Mouse (Mus musculus): ENCODE data around the gene Pfkfb4. TPM values are rescaled to one million over a fixed set of nuclear protein-coding genes. Genes with fewer than 3 reads are reported as not detected.

The Pfkfb4 gene
- total and polyA plus RNA-seq, 2 experiments = 1.0 to 1.4 TPM

DNA sequence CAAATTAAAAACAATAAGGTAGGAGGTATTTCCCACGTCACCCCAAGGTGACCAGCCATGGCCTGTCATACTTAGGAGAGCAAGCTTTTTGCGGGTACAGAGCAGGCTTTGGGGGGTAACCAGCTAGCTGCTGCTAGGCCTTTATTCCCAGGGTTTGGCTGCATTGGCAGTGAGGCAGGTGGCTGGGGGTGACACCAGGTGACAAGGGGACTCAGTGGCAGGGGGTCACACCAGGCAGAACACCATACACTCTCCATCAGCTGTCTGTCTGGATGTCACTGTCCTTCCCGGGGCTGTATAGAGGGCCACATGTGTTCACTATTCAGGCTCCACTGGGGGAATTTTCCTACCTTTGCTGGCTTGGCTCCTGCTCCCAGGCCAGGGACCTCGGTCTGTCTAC is 65.3 kb downstream of the Pfkfb4 start:
- TF ChIP-seq POLR2A (IDR thresholded peaks at IDR 0.05; ENCODE audit: extremely low read depth, insufficient read depth, low read length) = no peak
- Histone ChIP-seq H3K79me2 (ENCODE audit: control insufficient read depth, insufficient read depth, low read length) (peaks cover 11% of the 10 kb centered on the region; the same call in 1 of the 2 replicates), H3K4me3 (ENCODE audit: insufficient read depth, low read depth, low read length) (no peak overlapping the region), H3K4me1 (ENCODE audit: control insufficient read depth, insufficient read depth, low read length) (peaks cover 12% of the 10 kb centered on the region), H3K27me3 (ENCODE audit: control insufficient read depth, insufficient read depth, low read length) (no peaks in the 10 kb centered on the region), H3K27ac (replicated peaks; ENCODE audit: insufficient read depth, low read depth, low read length) (no peak overlapping the region), H3K36me3 (ENCODE audit: control insufficient read depth, insufficient read depth, low read length) (no peaks in the 10 kb centered on the region), H3K9ac (ENCODE audit: low read depth, low read length) (no peak overlapping the region)
- no peak for DNase-seq (ENCODE audit: extremely low read depth, low read depth, low spot score)
- WGBS = 89% methylated on average over 4 of the region's 4 CpGs

DNA sequence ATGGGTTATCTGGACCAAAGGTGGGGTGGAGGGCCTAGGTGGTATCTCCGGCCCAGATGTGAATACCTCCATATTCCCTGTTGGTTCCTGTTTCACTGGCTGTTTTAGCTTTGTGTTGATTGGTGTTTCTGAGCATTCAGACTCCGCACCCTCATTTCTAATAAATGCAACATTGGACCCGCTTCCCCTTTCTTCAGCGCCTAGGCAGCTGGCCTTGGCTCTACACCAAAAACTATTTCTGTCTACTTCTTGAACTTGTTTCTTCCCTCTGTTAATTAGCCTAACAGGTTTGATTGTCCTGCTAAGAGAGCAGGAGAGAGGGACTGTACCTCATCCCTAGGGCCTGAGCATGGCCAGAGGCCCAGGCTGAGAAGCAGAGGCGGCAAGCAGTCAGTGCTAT is 66.0 kb downstream of the Pfkfb4 start:
- 86% methylated on average over 5 of the region's 5 CpGs for WGBS
- no peaks in the 10 kb centered on the region for H3K36me3 ChIP-seq (ENCODE audit: control insufficient read depth, insufficient read depth, low read length)
- H3K9ac ChIP-seq (ENCODE audit: low read depth, low read length) = no peak overlapping the region

DNA sequence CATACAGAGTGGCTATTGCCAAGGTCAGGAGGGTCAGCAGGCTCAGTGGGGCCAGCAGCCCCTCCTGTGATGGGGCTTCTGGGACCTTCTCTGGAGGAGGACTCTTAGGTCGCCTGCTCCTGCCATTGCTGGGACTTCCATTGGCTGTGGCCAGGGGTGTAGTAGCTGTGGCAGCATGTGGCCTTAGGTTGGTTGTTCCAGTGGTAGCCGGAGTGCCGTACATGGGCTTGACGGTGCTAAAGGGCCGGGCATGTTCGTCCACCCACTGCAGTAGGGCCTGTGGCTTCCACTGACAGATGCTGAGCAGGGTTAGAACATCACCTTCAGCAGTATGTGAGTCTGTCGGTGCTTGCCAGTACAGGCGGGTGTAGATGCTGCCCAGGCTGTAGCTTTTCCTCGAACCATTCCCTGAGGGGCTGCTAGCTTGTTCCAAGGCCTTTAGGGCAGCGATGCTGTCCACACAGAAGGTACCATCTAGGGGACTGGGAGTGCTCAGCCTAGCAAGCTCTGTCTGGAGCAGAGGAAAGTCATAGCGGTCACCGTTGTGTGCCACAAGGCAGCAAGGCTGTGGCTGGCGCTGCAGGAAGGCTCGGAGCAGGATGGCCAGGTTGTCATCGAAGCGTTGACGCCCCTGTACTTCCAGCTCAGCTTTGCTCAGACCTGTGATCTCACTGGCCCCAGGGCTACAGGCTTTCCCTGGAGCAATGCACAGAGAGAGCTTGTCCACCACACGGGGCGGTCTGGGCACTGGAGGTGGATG is 66.6 kb downstream of the Pfkfb4 start:
- TF ChIP-seq CTCF (IDR thresholded peaks at IDR 0.05; ENCODE audit: low read depth, low read length) (no peak), POLR2A (IDR thresholded peaks at IDR 0.05; ENCODE audit: extremely low read depth, insufficient read depth, low read length) (no peak)
- Histone ChIP-seq H3K4me3 (ENCODE audit: insufficient read depth, low read depth, low read length) (peak overlapping the region; percentile 31), H3K79me2 (ENCODE audit: control insufficient read depth, insufficient read depth, low read length) (peaks cover 11% of the 10 kb centered on the region; the same call in 1 of the 2 replicates), H3K27ac (replicated peaks; ENCODE audit: insufficient read depth, low read depth, low read length) (peak overlapping the region; percentile 41), H3K27me3 (ENCODE audit: control insufficient read depth, insufficient read depth, low read length) (no peaks in the 10 kb centered on the region), H3K4me1 (ENCODE audit: control insufficient read depth, insufficient read depth, low read length) (peaks cover 12% of the 10 kb centered on the region), H3K36me3 (ENCODE audit: control insufficient read depth, insufficient read depth, low read length) (no peaks in the 10 kb centered on the region), H3K9ac (ENCODE audit: low read depth, low read length) (peak overlapping the region; percentile 68)
- no peak for DNase-seq (ENCODE audit: extremely low read depth, low read depth, low spot score)
- WGBS = 86% methylated on average over 19 of the region's 19 CpGs

More for the DNA sequence above, 66.0 kb downstream of the Pfkfb4 start:
- peak; percentile 22 for DNase-seq (ENCODE audit: extremely low read depth, low read depth, low spot score)
- Histone ChIP-seq H3K4me3 (ENCODE audit: insufficient read depth, low read depth, low read length) (no peak overlapping the region), H3K27me3 (ENCODE audit: control insufficient read depth, insufficient read depth, low read length) (no peaks in the 10 kb centered on the region), H3K4me1 (ENCODE audit: control insufficient read depth, insufficient read depth, low read length) (peaks cover 12% of the 10 kb centered on the region), H3K79me2 (ENCODE audit: control insufficient read depth, insufficient read depth, low read length) (peaks cover 11% of the 10 kb centered on the region; the same call in 1 of the 2 replicates), H3K27ac (replicated peaks; ENCODE audit: insufficient read depth, low read depth, low read length) (peak overlapping the region; percentile 26)
- TF ChIP-seq POLR2A (IDR thresholded peaks at IDR 0.05; ENCODE audit: extremely low read depth, insufficient read depth, low read length) (no peak), CTCF (IDR thresholded peaks at IDR 0.05; ENCODE audit: low read depth, low read length) (no peak)

DNA sequence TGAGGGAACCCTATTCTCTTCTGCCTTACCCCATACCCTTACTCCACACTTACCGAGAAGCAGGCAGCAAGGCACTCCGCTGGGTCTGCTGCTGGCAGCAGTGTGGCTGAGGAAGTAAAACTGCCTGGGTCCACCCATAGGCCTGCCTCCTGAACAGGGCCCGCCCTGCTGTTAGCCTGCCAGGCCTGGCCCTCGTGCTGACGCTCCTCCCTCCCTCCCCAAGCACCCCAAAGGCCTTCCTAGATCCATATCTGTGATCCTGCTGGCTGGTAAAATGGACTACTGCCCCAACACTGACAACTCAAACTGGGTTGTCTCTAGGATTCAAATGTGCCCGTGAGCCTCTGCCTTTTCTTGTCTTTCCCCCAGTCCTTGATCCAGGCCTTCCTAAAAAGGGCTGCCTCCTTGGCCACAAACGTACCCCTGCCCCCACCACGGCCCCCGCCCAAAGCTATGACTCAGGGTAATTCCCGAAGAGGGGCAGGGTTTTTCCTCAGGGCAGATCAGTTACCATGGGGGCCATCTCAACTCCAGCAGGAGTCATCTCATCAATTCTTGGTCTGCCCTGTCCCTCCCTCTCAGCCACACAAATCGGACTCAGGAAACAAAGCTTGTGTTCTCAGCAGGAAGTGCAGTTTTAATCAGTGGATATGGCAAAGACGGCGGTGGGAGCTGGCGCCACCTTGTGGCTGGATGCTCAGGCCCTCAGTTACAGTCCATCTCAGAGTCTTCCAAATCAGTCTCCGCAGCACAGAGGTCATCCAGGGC is 67.7 kb downstream of the Pfkfb4 start, which contains the start of gene Trex1:
Gene Trex1, minus strand, starts transcription at position 599 of the 768 bp plus-strand sequence.
- Histone ChIP-seq H3K4me1 (ENCODE audit: control insufficient read depth, insufficient read depth, low read length) (peaks cover 12% of the 10 kb centered on the region), H3K36me3 (ENCODE audit: control insufficient read depth, insufficient read depth, low read length) (no peaks in the 10 kb centered on the region), H3K9ac (ENCODE audit: low read depth, low read length) (peak within 1 kb of the TSS; percentile 68), H3K4me3 (ENCODE audit: insufficient read depth, low read depth, low read length) (peak within 1 kb of the TSS; percentile 50), H3K27me3 (ENCODE audit: control insufficient read depth, insufficient read depth, low read length) (no peaks in the 10 kb centered on the region), H3K79me2 (ENCODE audit: control insufficient read depth, insufficient read depth, low read length) (peaks cover 11% of the 10 kb centered on the region; the same call in 1 of the 2 replicates), H3K27ac (replicated peaks; ENCODE audit: insufficient read depth, low read depth, low read length) (peak within 1 kb of the TSS; percentile 82)
- TF ChIP-seq POLR2A (IDR thresholded peaks at IDR 0.05; ENCODE audit: extremely low read depth, insufficient read depth, low read length) (peak; percentile 90), CTCF (IDR thresholded peaks at IDR 0.05; ENCODE audit: low read depth, low read length) (peak; percentile 98)
- DNase-seq (ENCODE audit: extremely low read depth, low read depth, low spot score) = peak; percentile 90
- 2% methylated on average over 15 of the region's 15 CpGs for WGBS

DNA sequence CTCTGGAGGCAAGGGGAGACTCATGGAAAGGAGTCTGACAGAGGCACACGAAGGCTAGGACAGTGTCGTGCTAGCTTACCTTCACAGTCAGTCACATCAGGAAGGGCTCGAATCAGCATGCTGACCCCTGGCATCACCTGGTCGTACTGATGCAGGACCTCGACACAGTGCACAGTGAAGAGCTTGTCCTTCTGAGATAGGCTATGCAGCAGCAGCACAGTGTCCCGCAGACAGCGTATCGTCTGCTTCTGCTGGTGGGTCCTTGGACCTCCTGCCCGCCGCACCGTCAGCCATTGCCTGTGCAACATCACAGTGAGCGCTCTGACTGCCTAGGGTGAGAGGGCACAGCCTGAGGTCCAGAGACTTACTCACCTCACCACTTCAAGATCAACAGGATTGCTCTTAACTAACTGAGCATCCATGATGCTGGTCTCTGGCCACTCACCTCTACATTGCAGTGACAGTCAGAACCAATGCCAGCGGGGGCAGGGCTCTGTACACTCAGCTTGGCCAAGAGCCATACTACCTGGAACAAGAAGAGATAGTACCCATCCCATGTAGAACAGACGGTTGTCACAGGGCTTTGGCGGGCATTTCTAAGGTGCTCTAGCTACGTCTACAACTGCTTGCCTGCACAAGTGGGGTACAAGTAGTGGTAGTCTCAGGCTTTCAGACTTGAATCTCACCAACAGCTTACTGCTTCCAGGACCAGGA is 68.8 kb downstream of the Pfkfb4 start:
- H3K4me3 ChIP-seq (ENCODE audit: insufficient read depth, low read depth, low read length) = no peak overlapping the region
- no peak for DNase-seq (ENCODE audit: extremely low read depth, low read depth, low spot score)
- H3K27me3 ChIP-seq (ENCODE audit: control insufficient read depth, insufficient read depth, low read length) = no peaks in the 10 kb centered on the region
- 88% methylated on average over 16 of the region's 16 CpGs for WGBS
- H3K79me2 ChIP-seq (ENCODE audit: control insufficient read depth, insufficient read depth, low read length) = peaks cover 11% of the 10 kb centered on the region; the same call in 1 of the 2 replicates
- peaks cover 2% of the 10 kb centered on the region; the same call in 1 of the 2 replicates for H3K36me3 ChIP-seq (ENCODE audit: control insufficient read depth, insufficient read depth, low read length)
- peaks cover 9% of the 10 kb centered on the region for H3K4me1 ChIP-seq (ENCODE audit: control insufficient read depth, insufficient read depth, low read length)
- no peak overlapping the region for H3K9ac ChIP-seq (ENCODE audit: low read depth, low read length)
- TF ChIP-seq POLR2A (IDR thresholded peaks at IDR 0.05; ENCODE audit: extremely low read depth, insufficient read depth, low read length) = no peak
- TF ChIP-seq CTCF (IDR thresholded peaks at IDR 0.05; ENCODE audit: low read depth, low read length) = no peak
- no peak overlapping the region for H3K27ac ChIP-seq (replicated peaks; ENCODE audit: insufficient read depth, low read depth, low read length)

Measured in liver, adult 2 months (tissue).